Mouse (Mus musculus) small intestine, adult 2 months (tissue): ENCODE measurements around the gene Igfbp3.

Experiments
- CTCF ChIP-seq: fragments of 200-500 bp; IDR thresholded peaks from 2 replicates; pipeline ENCODE4 v1.5.1; 2012; ENCODE audit warnings: low read depth, mild to moderate bottlenecking, control low read depth, inconsistent platforms, low read length, moderate library complexity, mixed read lengths; ENCODE audit not compliant: insufficient replicate concordance, insufficient read length; ENCODE audit errors: extremely low read depth
- POLR2A ChIP-seq: fragments of 200-500 bp; IDR thresholded peaks from 2 replicates; pipeline ENCODE4 v1.6.1; 2012; ENCODE audit warnings: low read depth, mild to moderate bottlenecking, control low read depth, inconsistent platforms, low read length, moderate library complexity

DNA sequence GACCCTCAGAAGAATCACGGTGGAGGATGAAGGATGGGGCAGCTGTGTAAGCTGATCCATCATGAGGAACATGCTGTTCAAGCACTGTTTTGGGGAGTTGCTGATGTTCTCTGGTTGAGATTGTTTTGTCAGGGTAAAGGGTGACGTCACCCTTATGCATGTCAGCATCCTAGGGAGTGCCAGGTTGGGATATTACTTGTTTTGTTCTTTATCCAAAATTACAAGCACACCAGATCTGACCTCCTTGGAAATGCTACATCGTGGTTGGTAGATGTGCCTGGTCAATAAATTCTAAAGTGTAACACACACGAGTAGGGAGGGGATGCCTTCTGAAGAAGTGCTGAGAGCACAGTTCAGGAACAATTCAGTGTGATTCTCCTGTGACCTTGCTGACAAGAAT lies 57.3 kb downstream of the Igfbp3 start:
- TF ChIP-seq POLR2A (no peak), CTCF (no peak)
